Comparison of ENCODE assay signal across 20 mouse cellular contexts in genomic region chr13:91011851-91012250, GRCm38 (mm10).
DNase-seq lines count a peak whose midpoint lies in the region; ATAC-seq lines count a peak whose summit lies in the region.
"Had no signal": no experiment of that assay in that cellular context is flagged by ENCODE, and none has a peak within 500 bp of the region (broad histone marks: within the 10 kb centered on the region; RNA-seq: fewer than 3 reads in every experiment).

No protein-coding gene starts in this region.

- peak; percentile 91 for DNase-seq in Muller cell, postnatal 12 days (ENCODE audit: inconsistent ontology term)
- DNase-seq in ZHBTc4 (ENCODE audit: low read depth, low spot score), result peak; percentile 25
- DNase-seq in right cerebral cortex, postnatal 4 days, result no peak
- DNase-seq: adrenal gland, adult 2 months; adrenal gland, adult 8-10 months; adrenal gland, postnatal 10 days; adrenal gland, postnatal 14 days; adrenal gland, postnatal 25 days; adrenal gland, postnatal 36 days; B cell, adult 2 months; cerebellum, adult 11 months; cerebellum, adult 11-12 months; cerebellum, adult 18-20 months; cerebellum, adult 2 months; cerebellum, adult 8-10 months; cerebellum, adult 9-10 months had no signal

- no peak for ATAC-seq in cerebellum, adult (ENCODE audit: insufficient number of reproducible peaks, low FRiP score, low TSS enrichment)
- ATAC-seq: activated CD4-positive, CD25-positive, alpha-beta regulatory T cell, adult 4 months; CD4-positive, CD25-positive, alpha-beta regulatory T cell, adult 4 months; Patski had no signal
